ENCODE assay signal across 21 mouse cellular contexts in the genomic region with DNA sequence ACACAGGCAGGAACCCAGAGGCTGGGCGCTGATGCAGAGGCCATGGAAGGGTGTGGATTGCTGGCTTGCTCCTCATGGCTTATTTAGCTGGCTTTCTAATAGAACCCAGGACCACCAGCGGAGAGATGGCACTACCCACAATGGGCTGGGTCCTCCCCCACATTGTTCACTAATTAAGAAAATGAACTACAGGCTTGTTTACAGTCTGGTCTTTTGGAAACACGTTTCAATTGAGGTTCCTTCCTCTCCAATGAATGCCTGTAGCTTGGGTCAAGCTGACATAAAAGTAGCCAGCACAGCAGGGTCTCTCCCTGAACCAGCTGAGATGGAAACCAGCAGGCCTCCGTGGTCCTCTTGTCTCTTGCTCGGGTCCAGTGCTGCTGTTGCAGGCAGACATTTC. TPM values are rescaled to one million over a fixed set of nuclear protein-coding genes. Genes with fewer than 3 reads are reported as not detected.
"Had no signal": no experiment of that assay in that cellular context is flagged by ENCODE, and none has a peak within 500 bp of the region (broad histone marks: within the 10 kb centered on the region; RNA-seq: fewer than 3 reads in every experiment).

No protein-coding gene starts in this region.

- H3K9me3 ChIP-seq: midbrain, embryonic 10.5 days; midbrain, embryonic 13.5 days; midbrain, embryonic 15.5 days; neural tube, embryonic 13.5 days; neural tube, embryonic 15.5 days had no signal

- H3K9ac ChIP-seq: liver, embryonic 14.5 days; lung, embryonic 14.5 days; midbrain, embryonic 13.5 days; midbrain, embryonic 15.5 days; neural tube, embryonic 13.5 days; neural tube, embryonic 15.5 days had no signal

- DNase-seq: lung, adult 18-20 months; lung, embryonic 14.5 days; lung, postnatal 10 days; lung, postnatal 4 days; right cerebral cortex, adult 18-20 months; right cerebral cortex, postnatal 25 days; right cerebral cortex, postnatal 4 days; spleen, adult 18-20 months; thymus, adult 18-20 months; thymus, postnatal 14 days; thymus, postnatal 36 days had no signal

- H3K36me3 ChIP-seq: midbrain, embryonic 10.5 days; midbrain, embryonic 13.5 days; midbrain, embryonic 15.5 days; neural tube, embryonic 13.5 days; neural tube, embryonic 15.5 days had no signal

- H3K4me3 ChIP-seq: midbrain, embryonic 10.5 days; midbrain, embryonic 13.5 days; midbrain, embryonic 15.5 days; myocyte; neural tube, embryonic 13.5 days; neural tube, embryonic 15.5 days had no signal

- H3K27ac ChIP-seq: liver, embryonic 14.5 days; midbrain, embryonic 10.5 days; midbrain, embryonic 13.5 days; midbrain, embryonic 15.5 days; neural tube, embryonic 13.5 days; neural tube, embryonic 15.5 days had no signal

- H3K4me2 ChIP-seq: lung, embryonic 14.5 days; midbrain, embryonic 13.5 days; midbrain, embryonic 15.5 days; neural tube, embryonic 13.5 days; neural tube, embryonic 15.5 days had no signal

- H3K4me1 ChIP-seq: midbrain, embryonic 10.5 days; midbrain, embryonic 13.5 days; midbrain, embryonic 15.5 days; neural tube, embryonic 13.5 days; neural tube, embryonic 15.5 days had no signal

- ATAC-seq: midbrain, embryonic 13.5 days; midbrain, embryonic 15.5 days had no signal

- H3K27me3 ChIP-seq: midbrain, embryonic 13.5 days; midbrain, embryonic 15.5 days; neural tube, embryonic 13.5 days; neural tube, embryonic 15.5 days had no signal

RNA-seq across cellular contexts. Expression of a gene that starts 14.3 kb away (rescaled TPM):
- polyA plus RNA-seq: lung, embryonic 14.5 days; lung, embryonic 16.5 days; midbrain, embryonic 10.5 days; myocyte; neural tube, embryonic 11.5 days; neural tube, embryonic 15.5 days; thymus, postnatal 0 days had no signal
